Mouse (Mus musculus) MEL (cell line): ENCODE measurements at regions not wholly inside any gene's neighbourhood (a gene's known extent, or its start where the extent isn't known, plus 50 kb on each side); places are given as distances from the start of the nearest gene placed in this dataset.

ENCODE experiments used
- RAD21 ChIP-seq: IDR thresholded peaks from 2 replicates; pipeline ENCODE4 v1.6.1; 2011; ENCODE audit warnings: mild to moderate bottlenecking, low read depth, low read length, improper control_type of control experiment
- USF2 ChIP-seq, 2 experiments: IDR thresholded peaks; 2 replicates each; pipeline ENCODE4 v1.6.1; 2011 to 2012; ENCODE audit warnings: improper control_type of control experiment in 2 of 2, low read length in 2 of 2, borderline replicate concordance in 1 of 2, inconsistent platforms in 1 of 2, low read depth in 1 of 2, mild to moderate bottlenecking in 1 of 2; ENCODE audit not compliant: insufficient read depth in 1 of 2
- ZC3H11A ChIP-seq: IDR thresholded peaks from 2 replicates; pipeline ENCODE4 v1.6.1; 2012; ENCODE audit warnings: low read depth, mild to moderate bottlenecking, inconsistent platforms, low read length, improper control_type of control experiment

GRCm38 (mm10) chr11:10149160-10149559 is 957.4 kb downstream of the Abca13 start:
- TF ChIP-seq RAD21 = no peak
- TF ChIP-seq ZC3H11A = no peak
- no peak for TF ChIP-seq USF2 (IDR thresholded peaks at IDR 0.05; ENCODE audit: borderline replicate concordance in 1 of 2, insufficient read depth in 1 of 2, low read depth in 1 of 2, low read length in 2 of 2)
